Mouse (Mus musculus): ENCODE measurements around the gene Ankrd44. TPM values are rescaled to one million over a fixed set of nuclear protein-coding genes. Genes with fewer than 3 reads are reported as not detected.
A peak's percentile ranks its signal among the peaks of the same experiment; 100 is the strongest.

Gene Ankrd44
- total RNA-seq, 2 experiments from 2014 or later = 20.6 to 22.8 TPM

- intact Hi-C loops (cut with DNase I) = loop anchor here (5.0 kb wide), 1 partner anchor 162 kb away; no protein-coding TSS in a partner anchor
- no peak for DNase-seq (ENCODE audit: low spot score in 2 of 2)
Measured at GRCm38 (mm10) chr1:54829681-54830213, 96.4 kb downstream of the Ankrd44 start.

DNA sequence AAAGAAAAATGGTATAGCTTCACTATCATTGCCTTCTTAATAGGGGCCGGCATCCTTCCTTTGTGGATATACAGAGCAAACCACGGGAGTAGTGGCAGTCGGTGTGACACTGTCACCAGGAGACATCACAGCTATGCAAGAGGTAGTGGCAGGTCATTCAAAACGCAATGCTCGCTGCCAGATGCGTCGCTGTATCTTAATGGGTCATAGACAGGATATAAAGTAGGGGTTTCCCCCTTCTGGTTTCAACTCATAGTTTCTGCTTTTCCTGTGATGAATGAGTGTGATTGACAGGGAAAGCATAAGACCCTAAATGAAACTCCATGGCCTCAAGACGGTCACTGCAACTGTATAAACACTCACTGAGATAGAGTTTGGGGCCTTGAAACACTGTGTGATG, 98.4 kb downstream of the Ankrd44 start:
- intact Hi-C loops (cut with DNase I) = loop anchor here (5.0 kb wide), 1 partner anchor 161 kb away; no protein-coding TSS in a partner anchor

DNA sequence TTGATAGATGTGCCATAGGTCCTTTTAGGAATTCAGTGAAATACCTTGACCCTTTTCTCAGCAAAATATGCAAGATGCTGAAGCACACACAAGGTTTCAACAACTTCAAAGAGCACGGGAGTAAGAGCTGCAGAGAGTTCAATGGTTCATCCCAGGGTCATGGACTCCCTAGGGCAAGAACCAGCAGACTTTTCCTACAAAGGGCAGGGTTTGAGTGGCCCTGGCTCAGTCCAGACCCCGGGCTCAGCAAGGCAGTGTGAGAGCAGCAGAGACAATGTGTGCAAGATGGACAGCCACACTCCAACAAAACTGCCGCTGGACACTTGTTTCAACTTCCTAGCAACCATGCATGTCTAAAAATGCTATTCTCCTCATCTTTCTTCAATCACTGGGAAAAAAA, 98.8 kb downstream of the Ankrd44 start:
- intact Hi-C loops (cut with DNase I) = loop anchor here (5.0 kb wide), 1 partner anchor 160 kb away; no protein-coding TSS in a partner anchor
- no peak for DNase-seq (ENCODE audit: low spot score in 2 of 2)

More for the DNA sequence above, 98.4 kb downstream of the Ankrd44 start:
- no peak for DNase-seq (ENCODE audit: low spot score in 2 of 2)

GRCm38 (mm10) chr1:54826426-54826986, 99.7 kb downstream of the Ankrd44 start:
- no peak for DNase-seq (ENCODE audit: low spot score in 2 of 2)
- intact Hi-C loops (cut with DNase I) = loop anchor here (5.0 kb wide), 1 partner anchor 159 kb away; no protein-coding TSS in a partner anchor

DNA sequence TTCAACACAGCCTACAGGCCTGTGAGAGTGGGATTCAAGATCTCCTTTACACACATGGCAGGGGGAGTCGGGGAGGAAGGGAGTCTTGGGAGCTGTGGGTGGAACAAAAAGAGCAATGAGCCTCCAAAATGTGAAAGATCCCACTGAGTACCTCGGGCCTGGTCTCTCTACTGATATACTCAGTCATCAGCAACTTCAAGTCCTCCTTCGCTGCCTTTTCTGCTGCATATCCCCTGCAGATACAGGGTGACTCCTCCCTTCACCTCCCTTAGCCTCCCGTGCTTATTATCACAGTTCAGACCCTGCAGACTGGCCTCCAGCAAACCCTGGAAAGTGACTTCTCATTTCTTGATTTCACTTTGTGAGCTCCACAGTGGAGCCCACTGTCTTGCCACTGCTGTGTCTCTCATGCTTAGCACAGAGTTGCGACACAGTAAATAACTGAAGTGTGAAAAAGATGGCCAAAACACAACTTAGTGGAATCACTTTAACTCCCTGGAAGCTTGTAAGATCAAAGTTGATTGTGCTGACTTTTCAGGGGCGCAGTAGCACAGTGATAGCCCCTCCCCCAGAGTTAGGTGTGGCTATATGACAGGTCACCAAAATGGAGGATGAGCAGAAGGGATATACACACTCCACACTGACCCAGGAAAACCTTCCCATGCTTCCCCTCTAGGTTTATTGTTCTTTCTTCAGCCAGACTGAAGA, 100.3 kb downstream of the Ankrd44 start:
- no peak for DNase-seq (ENCODE audit: low spot score in 2 of 2)
- intact Hi-C loops (cut with DNase I) = loop anchor here (5.0 kb wide), 1 partner anchor 159 kb away; no protein-coding TSS in a partner anchor

- intact Hi-C loops (cut with DNase I) = no loop called here
- no peak for DNase-seq (ENCODE audit: low spot score in 2 of 2)
Measured at GRCm38 (mm10) chr1:54824106-54824808, 101.9 kb downstream of the Ankrd44 start.

- intact Hi-C loops (cut with DNase I) = no loop called here
- peak in 1 of 2 experiments; percentile 27 for DNase-seq (ENCODE audit: low spot score in 2 of 2)
Measured at GRCm38 (mm10) chr1:54821797-54822196, 104.4 kb downstream of the Ankrd44 start.

DNA sequence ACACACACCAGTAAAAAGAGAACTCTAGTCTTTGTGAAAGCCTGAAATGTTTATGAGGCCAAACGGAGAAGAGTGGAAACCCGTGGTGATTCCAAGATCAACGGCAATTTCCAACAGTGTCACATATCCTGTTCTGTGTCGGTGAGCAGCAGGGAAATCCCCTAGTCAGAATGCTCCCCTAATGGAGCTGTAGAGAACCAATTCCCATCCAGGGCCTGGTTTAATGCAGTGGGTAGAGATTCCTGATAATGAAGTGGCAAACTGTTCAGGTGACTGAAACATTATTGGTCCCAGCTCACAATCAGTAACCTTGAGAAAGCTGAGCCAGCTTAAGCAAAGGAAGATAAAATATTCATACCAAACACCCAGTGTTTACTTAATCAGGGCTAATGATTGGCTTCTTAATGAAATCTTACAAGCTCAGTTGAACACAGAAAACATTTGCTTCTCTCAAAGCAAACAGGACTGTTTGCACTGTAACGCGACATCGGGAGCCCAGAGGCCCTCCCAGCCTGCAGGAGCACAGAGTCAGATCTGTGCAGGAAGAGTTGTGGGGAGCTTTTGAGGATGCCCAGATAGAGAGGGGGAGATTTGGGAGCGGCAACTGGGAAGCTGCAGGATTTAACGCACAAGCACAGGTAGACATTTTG, 110.9 kb downstream of the Ankrd44 start:
- intact Hi-C loops (cut with DNase I) = no loop called here
- DNase-seq (ENCODE audit: low spot score in 2 of 2) = no peak

DNA sequence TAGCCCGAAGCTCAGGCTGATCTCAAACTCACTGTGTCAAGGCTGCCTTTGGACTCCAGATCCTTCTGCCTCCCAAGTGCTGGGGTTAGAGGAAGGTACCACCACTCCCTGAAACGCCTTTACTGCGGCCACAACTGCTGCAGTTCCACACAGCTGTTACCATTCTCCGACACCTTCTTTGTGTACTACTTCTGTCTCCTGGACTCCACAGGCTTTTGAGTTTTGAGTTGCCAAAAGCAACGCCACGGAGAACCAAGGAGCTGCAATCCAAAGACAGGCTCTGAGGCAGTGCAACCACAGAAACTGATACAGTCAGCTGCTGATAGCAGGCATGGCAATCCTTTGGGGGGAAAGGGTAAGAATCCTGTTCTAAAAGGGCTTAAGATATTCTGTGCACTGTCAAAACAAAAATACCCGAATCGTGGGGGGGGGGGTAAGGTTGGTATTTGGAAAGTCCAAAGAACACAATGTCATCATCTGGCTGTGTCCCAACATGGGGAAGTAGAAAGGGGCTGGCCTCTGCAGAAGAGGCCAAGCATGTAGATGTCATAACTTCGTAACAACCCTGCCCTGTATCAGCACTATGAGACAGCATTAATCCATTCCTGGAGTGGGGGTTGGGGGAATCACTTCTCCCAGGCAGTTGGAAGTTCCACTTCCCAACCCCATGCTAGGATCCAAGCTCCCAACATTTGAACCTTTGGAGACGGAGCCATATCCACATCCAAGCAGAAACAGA, 116.2 kb downstream of the Ankrd44 start:
- intact Hi-C loops (cut with DNase I) = no loop called here
- no peak for DNase-seq (ENCODE audit: low spot score in 2 of 2)

DNA sequence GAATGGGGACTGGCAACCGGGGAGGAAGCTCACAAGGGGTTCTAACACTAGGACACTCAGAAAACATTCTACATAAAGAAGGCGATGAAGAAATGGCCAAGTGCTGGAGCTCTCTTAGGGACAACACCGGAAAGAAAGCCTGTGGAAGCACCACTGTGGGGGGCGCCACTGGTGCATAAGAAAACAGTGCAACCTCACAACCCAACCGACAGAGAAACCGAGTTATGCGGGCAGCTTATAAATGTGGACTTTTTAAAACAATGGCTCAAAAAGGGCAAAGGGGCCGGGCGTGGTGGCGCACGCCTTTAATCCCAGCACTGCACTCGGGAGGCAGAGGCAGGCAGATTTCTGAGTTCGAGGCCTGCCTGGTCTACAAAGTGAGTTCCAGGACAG, 117.1 kb downstream of the Ankrd44 start:
- intact Hi-C loops (cut with DNase I) = no loop called here
- DNase-seq (ENCODE audit: low spot score in 2 of 2) = no peak

- no peak for DNase-seq (ENCODE audit: low spot score in 2 of 2)
- intact Hi-C loops (cut with DNase I) = no loop called here
Measured at GRCm38 (mm10) chr1:54808401-54809097, 117.6 kb downstream of the Ankrd44 start.

DNA sequence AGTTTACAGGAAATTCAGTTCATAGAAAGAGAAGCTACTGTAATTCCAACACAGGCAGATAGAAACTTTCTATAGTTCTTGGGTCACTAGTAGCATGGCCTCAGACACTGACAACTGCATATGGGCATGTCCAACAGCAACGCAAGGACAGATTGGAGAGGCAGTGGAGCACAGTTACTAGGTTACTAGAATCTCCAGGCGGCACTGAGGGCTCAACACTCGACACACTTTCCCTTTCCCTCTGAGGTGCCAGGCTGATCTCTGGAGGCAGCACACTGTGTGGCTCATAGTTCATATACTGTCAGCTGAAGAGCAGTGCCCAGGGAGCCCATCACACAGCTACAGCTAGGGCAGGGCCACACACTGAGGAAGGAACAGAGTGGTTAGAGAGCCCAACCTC, 118.4 kb downstream of the Ankrd44 start:
- DNase-seq (ENCODE audit: low spot score in 2 of 2) = no peak
- intact Hi-C loops (cut with DNase I) = no loop called here

DNA sequence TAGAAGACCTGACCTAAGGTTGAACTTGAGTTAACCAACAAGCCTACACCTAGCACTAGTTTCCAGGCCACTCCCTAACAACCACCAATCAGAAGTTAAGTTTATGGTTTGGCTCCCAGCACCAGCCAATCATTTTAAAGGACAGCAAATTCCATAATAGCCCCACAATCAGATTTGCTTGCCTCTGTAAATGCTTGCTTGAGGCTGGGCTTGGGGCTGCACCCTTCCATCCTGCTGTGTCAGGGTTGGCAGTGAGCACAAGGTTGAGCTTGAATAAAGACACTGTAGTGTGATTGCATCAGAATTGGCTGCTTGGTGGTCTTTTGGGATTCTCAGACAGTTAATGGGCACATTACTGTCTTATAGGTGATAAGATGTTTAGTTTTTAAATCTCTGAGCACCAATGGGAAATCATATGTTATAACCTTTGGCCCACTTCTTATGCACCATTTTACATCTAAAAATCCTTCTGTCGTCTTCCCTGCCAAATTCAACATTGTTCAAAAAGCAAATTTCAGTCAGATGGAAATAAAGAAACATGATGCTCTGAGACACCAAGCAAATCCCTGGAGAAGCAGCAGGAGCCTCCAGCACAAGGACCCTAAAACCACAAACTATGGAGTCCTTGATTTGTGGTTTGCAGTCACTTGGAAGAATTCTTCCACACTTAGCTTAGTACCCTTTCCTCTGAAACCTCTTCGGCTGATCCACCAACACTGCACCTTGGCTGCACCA, 119.9 kb downstream of the Ankrd44 start:
- DNase-seq (ENCODE audit: low spot score in 2 of 2) = no peak
- intact Hi-C loops (cut with DNase I) = no loop called here

GRCm38 (mm10) chr1:54804406-54804805, 121.8 kb downstream of the Ankrd44 start:
- intact Hi-C loops (cut with DNase I) = no loop called here

DNA sequence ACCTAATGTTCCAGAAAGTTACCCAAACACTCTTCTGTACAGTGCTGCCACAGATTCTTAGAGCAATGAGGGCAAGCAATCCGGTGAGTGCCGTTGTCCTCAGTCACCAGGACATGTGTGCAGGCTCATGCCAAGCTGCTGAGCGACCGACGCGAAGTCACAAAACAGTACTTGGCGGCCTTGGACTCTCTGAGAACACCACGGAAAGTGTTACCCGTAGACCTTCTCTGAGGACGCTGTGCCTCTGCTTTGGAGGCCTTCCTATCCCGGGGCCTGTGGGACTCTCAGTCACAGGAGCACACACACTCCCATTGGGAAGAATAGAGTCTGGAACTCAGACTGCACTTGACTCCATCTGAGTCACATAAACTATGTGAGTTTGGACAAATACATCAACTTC, 123.5 kb downstream of the Ankrd44 start:
- intact Hi-C loops (cut with DNase I) = no loop called here
- no peak for DNase-seq (ENCODE audit: low spot score in 2 of 2)

More at GRCm38 (mm10) chr1:54804406-54804805, 121.8 kb downstream of the Ankrd44 start:
- DNase-seq (ENCODE audit: low spot score in 2 of 2) = no peak

DNA sequence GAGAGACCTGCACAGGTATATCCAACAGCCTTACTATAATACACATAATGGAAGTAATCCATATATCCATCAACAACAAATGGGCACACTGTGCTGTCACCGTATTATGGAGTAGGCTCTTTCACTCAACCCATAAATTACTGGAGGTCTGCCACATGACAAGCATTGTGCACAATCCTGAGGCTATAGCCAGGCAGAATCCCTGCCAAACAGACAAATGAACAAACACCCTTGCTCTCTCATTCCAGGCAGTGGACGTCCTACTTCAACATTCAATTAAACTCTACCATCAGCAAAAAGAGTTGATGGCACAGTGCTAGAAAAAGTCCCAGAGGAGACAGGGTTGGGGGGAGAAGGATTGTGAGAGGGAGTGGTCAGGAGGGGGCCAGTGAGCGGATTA, 124.9 kb downstream of the Ankrd44 start:
- intact Hi-C loops (cut with DNase I) = no loop called here
- DNase-seq (ENCODE audit: low spot score in 2 of 2) = no peak

- intact Hi-C loops (cut with DNase I) = no loop called here
- no peak for DNase-seq (ENCODE audit: low spot score in 2 of 2)
Measured at GRCm38 (mm10) chr1:54799421-54799820, 126.8 kb downstream of the Ankrd44 start.

GRCm38 (mm10) chr1:54798415-54798814, 127.8 kb downstream of the Ankrd44 start:
- intact Hi-C loops (cut with DNase I) = no loop called here
- no peak for DNase-seq (ENCODE audit: low spot score in 2 of 2)
